Comparison of ENCODE assay signal across 8 mouse cellular contexts in the genomic region with DNA sequence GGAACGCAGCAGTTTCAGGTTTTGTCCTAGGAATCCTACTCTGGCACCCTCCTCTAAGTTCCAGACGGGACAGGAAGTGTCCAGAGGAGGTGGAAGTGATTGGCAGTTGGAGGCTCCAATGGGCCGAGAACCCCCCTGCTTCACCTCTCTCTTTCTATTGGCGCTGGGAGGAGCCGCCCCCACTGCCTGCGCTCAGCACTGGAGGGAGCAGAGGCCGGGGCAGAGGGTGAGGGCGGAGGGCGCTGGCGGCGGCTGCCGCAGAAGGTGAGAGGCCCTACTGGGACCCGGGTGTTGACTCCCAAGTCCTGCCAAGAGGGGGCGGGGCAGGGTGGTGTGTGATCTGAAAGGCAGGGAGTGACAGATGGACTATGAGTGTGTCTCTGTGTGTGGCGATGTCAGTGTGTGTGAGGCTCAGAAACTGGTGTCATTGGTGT. TPM values are rescaled to one million over a fixed set of nuclear protein-coding genes. Genes with fewer than 3 reads are reported as not detected.
A peak's percentile ranks its signal among the peaks of the same experiment; 100 is the strongest.
DNase-seq lines count a peak whose midpoint lies in the region; ATAC-seq and TF ChIP-seq lines count a peak whose summit lies in the region.

No protein-coding gene starts in this region.

- DNase-seq in 3134 (ENCODE audit: extremely low read depth, insufficient read length, low spot score) (peak; percentile 96), liver (peak; percentile 92)
- DNase-seq in adrenal gland, postnatal 25 days, result peak; percentile 92
- peak; percentile 89 for DNase-seq in embryonic facial prominence, embryonic 11.5 days (ENCODE audit: low spot score)
- peak; percentile 94 for DNase-seq in heart, adult 8-10 months (ENCODE audit: low spot score)
- peak; percentile 97 to 98 for DNase-seq in kidney, adult 8-10 months
- DNase-seq in midbrain, postnatal 0 days (ENCODE audit: low spot score), result peak; percentile 86

- peak; percentile 28 for TF ChIP-seq CTCF in midbrain, postnatal 0 days (IDR thresholded peaks at IDR 0.05)

- no peaks in the 10 kb centered on the region for H3K27me3 ChIP-seq in embryonic facial prominence, embryonic 11.5 days (ENCODE audit: control insufficient read depth, insufficient read depth, low read length)
- no peaks in the 10 kb centered on the region for H3K27me3 ChIP-seq in midbrain, postnatal 0 days (ENCODE audit: insufficient read depth, low read length)
- no peaks in the 10 kb centered on the region for H3K27me3 ChIP-seq in stomach, embryonic 14.5 days (ENCODE audit: control insufficient read depth, insufficient read depth, low read length)

- 0% methylated on average over 15 of the region's 15 CpGs for WGBS in embryonic facial prominence, embryonic 11.5 days
- WGBS in midbrain, postnatal 0 days, result 4% methylated on average over 15 of the region's 15 CpGs
- WGBS in stomach, embryonic 14.5 days, result 1% methylated on average over 15 of the region's 15 CpGs

- H3K27ac ChIP-seq in embryonic facial prominence, embryonic 11.5 days (replicated peaks; ENCODE audit: low read depth, low read length), result peak overlapping the region; percentile 95
- H3K27ac ChIP-seq in midbrain, postnatal 0 days (ENCODE audit: low read depth, low read length), result peak overlapping the region; percentile 43; the same call in 1 of the 2 replicates
- peak overlapping the region; percentile 91 for H3K27ac ChIP-seq in stomach, embryonic 14.5 days (ENCODE audit: low read length)

- peak; percentile 78 for ATAC-seq in embryonic facial prominence, embryonic 11.5 days (replicated peaks; ENCODE audit: insufficient number of reproducible peaks, low FRiP score, low TSS enrichment, low read depth)
- ATAC-seq in midbrain, postnatal 0 days (ENCODE audit: low FRiP score), result peak; percentile 62
- ATAC-seq in stomach, embryonic 14.5 days (ENCODE audit: insufficient number of reproducible peaks, insufficient read depth, low FRiP score, low read depth), result peak; percentile 85

- H3K4me2 ChIP-seq in embryonic facial prominence, embryonic 11.5 days (ENCODE audit: low read depth, low read length), result peak overlapping the region; percentile 54
- peak overlapping the region; percentile 43 for H3K4me2 ChIP-seq in midbrain, postnatal 0 days (ENCODE audit: low read depth, low read length, poor library complexity, severe bottlenecking)
- H3K4me2 ChIP-seq in stomach, embryonic 14.5 days (replicated peaks; ENCODE audit: low read depth, low read length), result peak overlapping the region; percentile 79

- no peaks in the 10 kb centered on the region for H3K36me3 ChIP-seq in embryonic facial prominence, embryonic 11.5 days (replicated peaks; ENCODE audit: control insufficient read depth, insufficient read depth, low read depth, low read length)
- H3K36me3 ChIP-seq in midbrain, postnatal 0 days (ENCODE audit: insufficient read depth, low read length), result 0 out of 2 replicates have a peak, but pooled peaks cover 4% of the 10 kb centered on the region
- no peaks in the 10 kb centered on the region; the same call in 1 of the 2 replicates for H3K36me3 ChIP-seq in stomach, embryonic 14.5 days (ENCODE audit: control insufficient read depth, insufficient read depth, low read length)

- H3K4me1 ChIP-seq in embryonic facial prominence, embryonic 11.5 days (ENCODE audit: control insufficient read depth, insufficient read depth, low read length), result peaks cover 5% of the 10 kb centered on the region
- H3K4me1 ChIP-seq in midbrain, postnatal 0 days (ENCODE audit: insufficient read depth, low read length), result no peaks in the 10 kb centered on the region; the same call in 1 of the 2 replicates
- peaks cover 34% of the 10 kb centered on the region for H3K4me1 ChIP-seq in stomach, embryonic 14.5 days (ENCODE audit: control insufficient read depth, insufficient read depth, low read length)

- no peaks in the 10 kb centered on the region for H3K9me3 ChIP-seq in embryonic facial prominence, embryonic 11.5 days (replicated peaks; ENCODE audit: control insufficient read depth, low read length)
- no peaks in the 10 kb centered on the region for H3K9me3 ChIP-seq in midbrain, postnatal 0 days (ENCODE audit: low read length)
- no peaks in the 10 kb centered on the region for H3K9me3 ChIP-seq in stomach, embryonic 14.5 days (ENCODE audit: control insufficient read depth, low read depth, low read length)

- peak overlapping the region; percentile 55 for H3K9ac ChIP-seq in embryonic facial prominence, embryonic 11.5 days (replicated peaks; ENCODE audit: low read length)
- H3K9ac ChIP-seq in midbrain, postnatal 0 days (replicated peaks; ENCODE audit: low read length, poor library complexity, severe bottlenecking), result peak overlapping the region; percentile 36; the same call in 1 of the 2 replicates
- H3K9ac ChIP-seq in stomach, embryonic 14.5 days (replicated peaks; ENCODE audit: low read depth, low read length), result peak overlapping the region; percentile 48

- peak overlapping the region; percentile 40 for H3K4me3 ChIP-seq in embryonic facial prominence, embryonic 11.5 days (ENCODE audit: low read depth, low read length)
- peak overlapping the region; percentile 30 for H3K4me3 ChIP-seq in midbrain, postnatal 0 days (ENCODE audit: low read depth, low read length)
- peak overlapping the region; percentile 52 for H3K4me3 ChIP-seq in stomach, embryonic 14.5 days (ENCODE audit: low read depth, low read length)

RNA-seq across cellular contexts. Expression of a gene that starts 4.3 kb away (rescaled TPM):
- 84.5 and 86.8 TPM in 2 replicates for total RNA-seq in adrenal gland, postnatal 25 days (2021)
- polyA plus RNA-seq in embryonic facial prominence, embryonic 11.5 days (2014; fragmentation: Nextera tagmentation; extraction: Ambion mirVana), result 73.4 and 83.8 TPM in 2 replicates
- 10 to 100 TPM; 20.9 to 23.8 (median 21.7) TPM for total RNA-seq in heart, adult 8-10 months (2022)
- 34.1 and 45.4 TPM in 2 replicates for total RNA-seq in midbrain, postnatal 0 days (2014; rRNA removed)
- 44.8 and 55.4 TPM in 2 replicates for polyA plus RNA-seq in midbrain, postnatal 0 days (2015; fragmentation: Nextera tagmentation; extraction: Ambion mirVana)
- polyA plus RNA-seq in stomach, embryonic 14.5 days (2014; fragmentation: Nextera tagmentation; extraction: Ambion mirVana), result 81.2 and 90.6 TPM in 2 replicates

RNA-seq across cellular contexts. Expression of a gene that starts 5.3 kb away (rescaled TPM):
- 40.8 and 47.6 TPM in 2 replicates for total RNA-seq in adrenal gland, postnatal 25 days (2021)
- polyA plus RNA-seq in embryonic facial prominence, embryonic 11.5 days (2014; fragmentation: Nextera tagmentation; extraction: Ambion mirVana), result 35.1 and 37.5 TPM in 2 replicates
- total RNA-seq in heart, adult 8-10 months (2022), result 10 to 100 TPM; 52.6 to 60.5 (median 58.6) TPM
- total RNA-seq in midbrain, postnatal 0 days (2014; rRNA removed), result 53.7 and 68.1 TPM in 2 replicates
- 54.0 and 60.0 TPM in 2 replicates for polyA plus RNA-seq in midbrain, postnatal 0 days (2015; fragmentation: Nextera tagmentation; extraction: Ambion mirVana)
- polyA plus RNA-seq in stomach, embryonic 14.5 days (2014; fragmentation: Nextera tagmentation; extraction: Ambion mirVana), result 35.4 and 40.0 TPM in 2 replicates

RNA-seq across cellular contexts. Expression of a gene that starts 13.7 kb away (rescaled TPM):
- total RNA-seq in adrenal gland, postnatal 25 days (2021), result 32.6 and 46.2 TPM in 2 replicates
- polyA plus RNA-seq in embryonic facial prominence, embryonic 11.5 days (2014; fragmentation: Nextera tagmentation; extraction: Ambion mirVana), result 47.7 and 49.3 TPM in 2 replicates
- 10 to 100 TPM; 12.3 to 19.6 (median 14.5) TPM for total RNA-seq in heart, adult 8-10 months (2022)
- 191 and 237 TPM in 2 replicates for total RNA-seq in midbrain, postnatal 0 days (2014; rRNA removed)
- 318 and 329 TPM in 2 replicates for polyA plus RNA-seq in midbrain, postnatal 0 days (2015; fragmentation: Nextera tagmentation; extraction: Ambion mirVana)
- polyA plus RNA-seq in stomach, embryonic 14.5 days (2014; fragmentation: Nextera tagmentation; extraction: Ambion mirVana), result 44.0 and 49.7 TPM in 2 replicates

RNA-seq across cellular contexts. Expression of a gene that starts 29.4 kb away (rescaled TPM):
- not detected in 2 replicates for total RNA-seq in adrenal gland, postnatal 25 days (2021)
- 0.42 TPM in 1 of 2 replicates, not detected in the other for polyA plus RNA-seq in embryonic facial prominence, embryonic 11.5 days (2014; fragmentation: Nextera tagmentation; extraction: Ambion mirVana)
- total RNA-seq in heart, adult 8-10 months (2022), result not detected
- total RNA-seq in midbrain, postnatal 0 days (2014; rRNA removed), result 0.27 and 0.33 TPM in 2 replicates
- polyA plus RNA-seq in midbrain, postnatal 0 days (2015; fragmentation: Nextera tagmentation; extraction: Ambion mirVana), result 0.42 and 0.48 TPM in 2 replicates
- not detected in 2 replicates for polyA plus RNA-seq in stomach, embryonic 14.5 days (2014; fragmentation: Nextera tagmentation; extraction: Ambion mirVana)

RNA-seq across cellular contexts. Expression of a gene that starts 37.3 kb away (rescaled TPM):
- total RNA-seq in adrenal gland, postnatal 25 days (2021), result 108 and 120 TPM in 2 replicates
- polyA plus RNA-seq in embryonic facial prominence, embryonic 11.5 days (2014; fragmentation: Nextera tagmentation; extraction: Ambion mirVana), result 119 and 128 TPM in 2 replicates
- total RNA-seq in heart, adult 8-10 months (2022), result 10 to 100 TPM; 69.4 to 71.8 (median 70.7) TPM
- 122 and 150 TPM in 2 replicates for total RNA-seq in midbrain, postnatal 0 days (2014; rRNA removed)
- 308 and 345 TPM in 2 replicates for polyA plus RNA-seq in midbrain, postnatal 0 days (2015; fragmentation: Nextera tagmentation; extraction: Ambion mirVana)
- 121 and 126 TPM in 2 replicates for polyA plus RNA-seq in stomach, embryonic 14.5 days (2014; fragmentation: Nextera tagmentation; extraction: Ambion mirVana)

Comparison
In these comparisons a context has a peak if more than half of its experiments do, and no peak if none do; other contexts are left out.
1. Peak in every context shown above with its lines: DNase-seq, ATAC-seq, H3K4me3 ChIP-seq and H3K27ac ChIP-seq.
2. H3K27ac ChIP-seq: peak in every context shown above with its lines; median percentile 95 in embryonic facial prominence, embryonic 11.5 days; 91 in stomach, embryonic 14.5 days; 43 in midbrain, postnatal 0 days.